Mouse (Mus musculus) T-helper 17 cell (primary cell): ENCODE results near the gene Heatr5b.

Experiments used
- in situ Hi-C, 2 experiments: fragments of 300-600 bp; cut with MboI, MseI; formaldehyde crosslinking; loops; 1 replicate in 1 of 2; 2 replicates in 1 of 2; pipeline ENCODE4 v1.15.1; 2025; ENCODE audit warnings: high pct_unique_total_duplicates in 2 of 2

Gene Heatr5b

DNA sequence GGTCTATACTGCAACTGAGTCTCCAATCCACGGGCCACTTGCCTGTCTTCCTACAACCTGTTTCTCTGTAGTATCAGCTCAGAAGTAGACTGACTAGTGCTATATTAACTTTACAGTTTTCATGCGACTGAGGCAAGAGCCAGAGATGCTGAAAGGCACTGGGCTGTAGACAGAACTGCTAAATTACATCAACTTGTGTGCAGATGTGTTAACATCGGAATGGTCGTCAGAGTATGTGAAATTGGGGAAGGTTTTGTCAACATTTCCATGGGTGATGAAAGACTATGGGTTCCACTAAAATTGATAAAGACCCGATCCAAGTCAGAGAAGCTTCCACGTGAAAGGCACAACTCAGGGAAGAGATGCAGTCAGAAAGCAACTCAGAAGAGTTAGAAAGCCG is 132.2 kb downstream of the Heatr5b start:
- in situ Hi-C loops = no loop called here
